Mouse (Mus musculus) CH12.LX (cell line): ENCODE measurements around the gene Fastk.

Experiments
- CTCF ChIP-seq, 2 experiments: IDR thresholded peaks in 1 of 2; conservative IDR thresholded peaks in 1 of 2; 2 replicates each; pipeline ENCODE4 v1.5.1; 2011 to 2012; ENCODE audit warnings: low read depth in 2 of 2, low read length in 2 of 2, improper control_type of control experiment in 1 of 2, inconsistent platforms in 1 of 2, mild to moderate bottlenecking in 1 of 2, moderate library complexity in 1 of 2
- TBP ChIP-seq: conservative IDR thresholded peaks from 2 replicates; pipeline ENCODE4 v1.6.1; 2011; ENCODE audit warnings: low read depth, low read length, improper control_type of control experiment

- no peak for TF ChIP-seq CTCF (conservative IDR thresholded peaks at IDR 0.05 in 1 of 2, IDR thresholded peaks at IDR 0.05 in 1 of 2; ENCODE audit: low read depth in 2 of 2, low read length in 2 of 2)
- TF ChIP-seq TBP, result no peak
Observed at GRCm38 (mm10) chr5:24443204-24443603, 1.9 kb downstream of the Fastk start.
